Mouse (Mus musculus) midbrain, embryonic 11.5 days (tissue): ENCODE results near the gene Ankdd1b. TPM values are rescaled to one million over a fixed set of nuclear protein-coding genes. Genes with fewer than 3 reads are reported as not detected.

ENCODE experiments used
- ATAC-seq: fragments of 200-750 bp; cut with Nextera tagmentation; 2 replicates; pipeline ENCODE4 v1.8.0; 2017; ENCODE audit warnings: moderate TSS enrichment, moderate library complexity; ENCODE audit not compliant: low FRiP score
- DNase-seq: peaks from one replicate; pipeline ENCODE4 v3.0.0; 2015; ENCODE audit warnings: low spot score; ENCODE audit errors: missing footprints
- H3K27ac ChIP-seq: fragments of 300-500 bp; sonication (generic); 2 replicates; pipeline ENCODE4 v1.5.1; 2014; ENCODE audit warnings: low read depth, low read length
- H3K27me3 ChIP-seq: fragments of 300-500 bp; sonication (generic); 2 replicates; pipeline ENCODE4 v1.6.1; 2014; ENCODE audit warnings: mild to moderate bottlenecking, low read length, moderate library complexity, mixed read lengths; ENCODE audit not compliant: control insufficient read depth, insufficient read depth
- H3K36me3 ChIP-seq: fragments of 300-500 bp; sonication (generic); 2 replicates; pipeline ENCODE4 v1.6.1; 2014; ENCODE audit warnings: mild to moderate bottlenecking, low read length, moderate library complexity, mixed read lengths; ENCODE audit not compliant: control insufficient read depth, insufficient read depth
- H3K4me1 ChIP-seq: fragments of 300-500 bp; sonication (generic); 2 replicates; pipeline ENCODE4 v1.6.1; 2014; ENCODE audit warnings: low read length; ENCODE audit not compliant: control insufficient read depth, insufficient read depth
- H3K4me2 ChIP-seq: fragments of 300-500 bp; sonication (generic); 2 replicates; pipeline ENCODE4 v1.6.1; 2014; ENCODE audit warnings: mild to moderate bottlenecking, moderate library complexity
- H3K4me3 ChIP-seq: fragments of 300-500 bp; sonication (generic); 2 replicates; pipeline ENCODE4 v1.5.1; 2014; ENCODE audit warnings: low read depth, low read length
- H3K9ac ChIP-seq: fragments of 300-500 bp; sonication (generic); 2 replicates; pipeline ENCODE4 v1.6.1; 2014; ENCODE audit warnings: low read length
- H3K9me3 ChIP-seq: fragments of 300-500 bp; sonication (generic); 2 replicates; pipeline ENCODE4 v1.6.1; 2016; ENCODE audit warnings: low read length; ENCODE audit not compliant: control insufficient read depth
- WGBS: fragments of 180-500 bp; shearing (Covaris S2); extraction: QIAGEN DNeasy Blood & Tissue Kit; methylation state at CpG from one replicate; pipeline ENCODE4 v1.1.7; 2014; 5-methylcytosine and 5-hydroxymethylcytosine counted together
- polyA plus RNA-seq: library from polyadenylated mRNA; unstranded; fragments of >200 nt; fragmentation: Nextera tagmentation; extraction: Ambion mirVana; gene quantifications from 2 replicates; pipeline ENCODE4 v1.2.1, GENCODE M21; 2014

Ankdd1b gene
- polyA plus RNA-seq, 1 experiment from 2014 or later = not detected

DNA sequence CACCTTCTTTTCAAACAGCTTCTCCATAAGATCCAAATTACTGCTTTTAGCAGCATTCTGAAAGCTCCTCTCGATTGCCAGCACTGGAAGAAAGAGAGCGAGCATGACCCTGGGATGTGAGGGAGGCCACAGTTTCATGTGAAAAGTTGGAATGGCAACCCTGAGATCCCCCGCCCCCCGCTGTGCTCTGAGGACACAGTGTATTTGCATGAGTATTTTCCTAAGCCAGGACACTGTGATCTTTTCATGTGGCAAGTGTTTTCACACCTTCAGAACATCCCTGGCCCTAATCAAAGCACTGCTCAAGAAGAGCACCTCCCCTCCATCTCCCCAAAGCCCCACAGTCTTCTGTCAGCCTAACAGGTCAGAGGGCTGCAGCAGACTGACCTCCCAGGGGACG, 5.7 kb downstream of the Ankdd1b start:
- Histone ChIP-seq H3K4me1 (no peaks in the 10 kb centered on the region), H3K9ac (no peak overlapping the region), H3K9me3 (no peaks in the 10 kb centered on the region), H3K27me3 (no peaks in the 10 kb centered on the region), H3K27ac (no peak overlapping the region), H3K4me2 (no peak overlapping the region), H3K36me3 (no peaks in the 10 kb centered on the region), H3K4me3 (no peak overlapping the region)
- ATAC-seq = no peak
- DNase-seq = no peak
- 53% methylated on average over 5 of the region's 5 CpGs for WGBS

DNA sequence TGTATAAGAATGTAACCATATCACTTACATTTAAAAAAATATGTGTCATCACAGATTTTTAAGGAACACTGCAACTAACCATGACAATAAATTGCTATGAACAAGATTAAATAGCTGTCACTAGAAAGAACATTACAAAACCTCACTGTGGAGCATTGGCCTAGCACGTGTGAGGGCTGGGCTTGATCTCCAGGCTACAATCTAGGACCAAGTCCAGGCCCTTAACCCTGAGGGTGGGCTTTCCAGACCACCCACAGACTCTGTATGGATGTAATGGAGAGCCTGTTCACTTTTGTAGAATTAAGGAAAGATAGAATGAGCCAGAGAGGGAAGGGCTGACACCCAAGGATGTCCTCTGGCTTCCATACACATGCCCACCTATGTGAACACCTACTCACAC, 8.4 kb downstream of the Ankdd1b start:
- no peak overlapping the region for H3K4me3 ChIP-seq
- H3K4me2 ChIP-seq = no peak overlapping the region
- H3K36me3 ChIP-seq = no peaks in the 10 kb centered on the region
- DNase-seq (no peak), ATAC-seq (no peak)
- no peaks in the 10 kb centered on the region for H3K27me3 ChIP-seq
- 74% methylated on average over 1 of the region's 1 CpGs for WGBS
- no peaks in the 10 kb centered on the region for H3K9me3 ChIP-seq
- no peaks in the 10 kb centered on the region for H3K4me1 ChIP-seq
- no peak overlapping the region for H3K27ac ChIP-seq
- no peak overlapping the region for H3K9ac ChIP-seq

DNA sequence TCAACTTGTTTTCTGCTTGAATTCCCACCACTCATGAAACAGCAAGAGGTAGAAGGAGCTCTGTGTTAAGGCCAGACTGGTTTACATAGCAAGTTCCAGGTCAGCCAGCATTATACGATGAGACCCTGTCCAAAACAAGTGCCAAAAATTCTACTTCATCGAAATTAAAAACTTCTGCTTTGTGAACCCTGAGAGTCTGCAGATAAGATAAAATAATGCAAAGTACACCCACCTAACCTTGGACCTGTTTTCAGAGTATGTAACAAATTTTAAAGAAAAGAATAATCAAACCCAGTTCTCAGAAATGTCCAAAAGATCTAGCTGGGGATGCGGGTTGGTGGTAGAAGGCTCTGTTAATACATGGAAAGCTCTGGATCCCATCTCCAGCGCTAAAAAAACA, 12.4 kb downstream of the Ankdd1b start:
- 81% methylated on average over 4 of the region's 4 CpGs for WGBS
- Histone ChIP-seq H3K4me1 (no peaks in the 10 kb centered on the region), H3K36me3 (no peaks in the 10 kb centered on the region), H3K27ac (no peak overlapping the region), H3K4me2 (no peak overlapping the region), H3K4me3 (no peak overlapping the region), H3K27me3 (no peaks in the 10 kb centered on the region), H3K9ac (no peak overlapping the region), H3K9me3 (no peaks in the 10 kb centered on the region)
- ATAC-seq (no peak), DNase-seq (no peak)

DNA sequence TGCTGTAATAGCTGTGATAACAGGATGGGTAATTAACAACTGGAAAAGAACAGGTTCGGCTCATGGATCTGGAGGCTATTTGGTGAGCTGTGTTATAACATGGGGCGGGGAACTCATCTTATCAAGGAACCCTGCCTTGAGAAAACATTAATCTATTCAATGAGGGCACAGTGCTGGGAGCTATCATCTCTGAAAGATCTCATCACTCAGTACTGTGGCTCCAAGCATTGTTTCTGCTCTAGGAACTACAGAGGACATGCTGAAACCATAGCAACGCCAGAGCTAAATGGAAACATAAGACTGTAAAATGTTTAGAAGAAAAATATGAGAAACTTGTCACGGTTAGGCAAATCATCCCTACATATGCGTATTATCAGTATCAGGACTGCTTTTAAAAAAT, 13.0 kb downstream of the Ankdd1b start:
- no peak for DNase-seq
- H3K27ac ChIP-seq = no peak overlapping the region
- WGBS = 90% methylated on average over 5 of the region's 5 CpGs
- no peak overlapping the region for H3K9ac ChIP-seq
- no peaks in the 10 kb centered on the region for H3K4me1 ChIP-seq
- H3K36me3 ChIP-seq = no peaks in the 10 kb centered on the region
- no peaks in the 10 kb centered on the region for H3K27me3 ChIP-seq
- no peak overlapping the region for H3K4me3 ChIP-seq
- H3K4me2 ChIP-seq = no peak overlapping the region
- H3K9me3 ChIP-seq = no peaks in the 10 kb centered on the region
- ATAC-seq = no peak

DNA sequence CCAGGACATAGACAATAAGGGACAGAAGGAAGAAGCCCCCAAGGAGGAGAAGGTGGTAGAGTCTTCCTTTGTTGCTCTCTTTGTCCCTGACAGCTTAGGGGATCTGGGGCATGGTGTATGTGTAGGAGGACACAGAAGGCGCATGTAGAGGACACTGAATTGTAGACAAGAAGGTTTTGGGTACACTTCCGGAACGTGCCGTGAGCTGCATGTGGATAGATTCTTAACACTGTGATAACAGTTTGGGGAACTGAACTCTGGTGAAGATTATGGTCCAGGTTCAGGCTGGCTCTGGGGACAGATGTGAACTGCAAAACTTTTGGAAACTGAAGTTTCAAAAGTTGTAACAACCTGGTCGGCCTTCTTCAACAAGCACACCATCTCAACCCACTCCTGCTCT, 13.4 kb downstream of the Ankdd1b start:
- H3K27ac ChIP-seq = no peak overlapping the region
- H3K36me3 ChIP-seq = no peaks in the 10 kb centered on the region
- no peak overlapping the region for H3K4me2 ChIP-seq
- H3K9ac ChIP-seq = no peak overlapping the region
- WGBS = 96% methylated on average over 5 of the region's 5 CpGs
- no peaks in the 10 kb centered on the region for H3K9me3 ChIP-seq
- no peak for ATAC-seq
- no peaks in the 10 kb centered on the region for H3K4me1 ChIP-seq
- H3K27me3 ChIP-seq = no peaks in the 10 kb centered on the region
- no peak overlapping the region for H3K4me3 ChIP-seq
- no peak for DNase-seq

DNA sequence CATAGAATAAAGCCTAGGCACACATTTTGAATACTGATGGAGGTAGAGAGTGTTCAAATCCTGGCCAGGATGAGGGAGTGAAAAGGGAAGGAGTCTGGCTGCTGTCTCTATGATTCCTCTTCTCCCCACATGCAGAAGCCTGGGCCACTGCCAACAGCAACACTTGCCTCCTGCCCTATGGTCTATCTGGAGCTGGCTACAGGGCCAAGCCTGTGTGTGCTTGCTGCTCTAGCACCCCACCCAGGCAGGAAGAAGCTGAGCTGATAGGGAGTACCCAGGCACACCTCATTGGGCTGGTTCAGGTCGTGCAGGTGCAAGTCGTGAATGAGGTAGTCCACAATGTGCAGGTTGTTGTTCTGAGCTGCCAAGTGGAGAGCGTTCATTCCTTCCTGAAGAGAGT, 16.7 kb downstream of the Ankdd1b start:
- H3K27me3 ChIP-seq = no peaks in the 10 kb centered on the region
- no peak overlapping the region for H3K27ac ChIP-seq
- no peaks in the 10 kb centered on the region for H3K4me1 ChIP-seq
- H3K9me3 ChIP-seq = no peaks in the 10 kb centered on the region
- WGBS = 76% methylated on average over 3 of the region's 3 CpGs
- H3K4me3 ChIP-seq = no peak overlapping the region
- DNase-seq (no peak), ATAC-seq (no peak)
- H3K36me3 ChIP-seq = no peaks in the 10 kb centered on the region
- H3K4me2 ChIP-seq = no peak overlapping the region
- no peak overlapping the region for H3K9ac ChIP-seq

DNA sequence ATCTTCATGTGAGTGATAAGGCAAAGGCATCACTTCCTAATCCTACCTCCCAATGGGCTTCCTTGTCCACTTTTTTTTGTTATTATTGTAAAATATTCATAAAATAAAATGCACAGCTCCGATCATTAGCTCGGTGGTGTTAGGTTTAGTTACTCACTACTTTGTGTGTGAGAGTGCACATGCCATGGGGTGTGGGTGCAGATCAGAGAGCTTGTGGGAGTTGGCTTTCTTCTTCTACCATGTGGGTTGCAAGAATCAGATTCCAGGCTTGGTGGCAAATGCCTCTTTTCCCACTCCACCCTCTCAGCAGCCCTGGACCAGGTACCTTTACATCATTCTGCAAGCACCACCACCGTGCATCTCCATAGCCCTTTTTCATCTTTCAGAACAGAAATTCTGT, 18.4 kb downstream of the Ankdd1b start:
- Histone ChIP-seq H3K4me2 (no peak overlapping the region), H3K4me3 (no peak overlapping the region), H3K9ac (no peak overlapping the region), H3K27me3 (no peaks in the 10 kb centered on the region), H3K4me1 (no peaks in the 10 kb centered on the region), H3K36me3 (no peaks in the 10 kb centered on the region), H3K27ac (no peak overlapping the region), H3K9me3 (no peaks in the 10 kb centered on the region)
- WGBS = 100% methylated on average over 3 of the region's 3 CpGs
- no peak for DNase-seq
- ATAC-seq = no peak

DNA sequence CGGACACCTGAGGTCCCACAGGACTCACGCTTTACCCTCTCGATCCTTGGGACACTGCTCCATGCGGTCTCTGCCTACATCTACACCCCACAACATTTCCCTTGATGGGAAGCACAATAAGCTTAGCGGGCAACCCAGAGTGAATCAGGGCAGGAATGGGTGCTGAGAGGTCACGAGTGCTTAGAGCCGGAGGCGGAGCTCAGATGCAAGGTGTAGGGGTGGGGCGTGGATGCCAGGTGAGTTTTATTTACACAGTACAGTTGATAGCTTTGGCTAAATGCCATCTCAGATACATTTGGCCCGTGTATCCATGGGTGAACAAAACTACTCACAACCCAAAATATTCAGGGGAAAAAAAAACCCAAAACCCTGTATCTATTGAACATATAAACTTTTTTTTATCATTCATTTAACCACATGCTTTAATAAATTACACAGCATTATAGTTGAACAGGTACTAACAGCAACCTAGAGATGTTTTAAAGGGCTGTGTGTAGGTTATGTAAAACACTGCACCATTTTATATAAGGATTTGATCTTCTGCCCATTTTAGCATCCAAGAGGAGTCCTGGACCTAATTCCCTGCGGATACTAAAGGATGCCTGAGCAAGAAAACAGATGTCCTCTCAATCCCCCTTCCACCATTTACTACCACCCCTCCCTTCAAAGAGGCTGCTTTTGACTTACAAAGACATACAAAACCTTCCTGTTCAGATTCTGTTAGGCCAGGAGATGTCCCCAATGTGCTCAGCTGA, 19.4 kb downstream of the Ankdd1b start:
- Histone ChIP-seq H3K9me3 (no peaks in the 10 kb centered on the region), H3K4me2 (no peak overlapping the region), H3K9ac (no peak overlapping the region), H3K36me3 (no peaks in the 10 kb centered on the region), H3K27me3 (no peaks in the 10 kb centered on the region), H3K4me3 (no peak overlapping the region), H3K27ac (no peak overlapping the region), H3K4me1 (no peaks in the 10 kb centered on the region)
- ATAC-seq (no peak), DNase-seq (no peak)
- WGBS = 91% methylated on average over 11 of the region's 11 CpGs

DNA sequence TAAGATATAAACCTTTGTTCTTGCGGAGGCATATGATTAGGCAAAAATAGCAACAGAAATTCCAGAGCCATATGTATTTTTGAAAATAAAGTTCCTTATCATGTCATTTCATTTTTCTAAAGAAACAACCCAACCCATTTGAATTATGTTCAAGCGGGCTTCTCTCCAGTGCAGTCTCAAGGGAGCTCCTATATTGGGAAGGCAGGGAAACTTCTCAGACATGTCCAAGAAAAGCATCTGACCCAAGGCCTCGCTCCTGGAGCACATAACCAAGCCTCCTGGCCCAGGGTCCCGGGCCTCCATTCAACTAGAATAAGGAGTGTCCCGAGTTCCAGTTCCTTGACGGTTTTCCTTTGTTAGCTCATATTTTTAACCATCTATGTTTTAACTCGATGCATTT, 20.1 kb downstream of the Ankdd1b start:
- no peak overlapping the region for H3K27ac ChIP-seq
- ATAC-seq (no peak), DNase-seq (no peak)
- WGBS = 91% methylated on average over 7 of the region's 7 CpGs
- no peaks in the 10 kb centered on the region for H3K27me3 ChIP-seq
- no peaks in the 10 kb centered on the region for H3K36me3 ChIP-seq
- H3K4me1 ChIP-seq = no peaks in the 10 kb centered on the region
- no peak overlapping the region for H3K9ac ChIP-seq
- H3K4me3 ChIP-seq = no peak overlapping the region
- no peaks in the 10 kb centered on the region for H3K9me3 ChIP-seq
- no peak overlapping the region for H3K4me2 ChIP-seq
